Mouse (Mus musculus): ENCODE measurements at regions not wholly inside any gene's neighbourhood (a gene's known extent, or its start where the extent isn't known, plus 50 kb on each side); places are given as distances from the start of the nearest gene placed in this dataset.

GRCm38 (mm10) chr5:15773839-15774238 is 59.8 kb upstream of the Speer4c start:
- no peak for DNase-seq (ENCODE audit: low spot score)

DNA sequence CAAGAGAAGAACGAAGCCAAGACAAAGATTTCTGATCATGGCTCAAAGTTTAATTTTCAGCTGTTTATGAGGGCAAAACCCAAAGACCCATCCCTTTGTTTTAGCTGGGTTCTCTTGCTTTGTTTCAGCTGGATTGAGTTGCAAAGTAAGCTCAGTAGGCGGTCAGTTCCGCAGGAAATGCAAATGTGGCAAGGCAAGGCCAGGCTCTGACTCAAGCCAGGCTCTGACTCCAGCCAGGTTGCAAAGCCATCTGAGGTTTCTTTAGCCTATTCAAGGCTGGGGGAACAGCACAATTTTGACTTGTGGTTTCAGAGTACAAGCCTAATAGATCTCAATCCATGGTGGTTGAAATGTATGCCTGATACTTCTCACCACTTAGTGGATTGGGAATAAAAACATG is 60.5 kb upstream of the Speer4c start:
- no peak for DNase-seq (ENCODE audit: low spot score)

GRCm38 (mm10) chr5:15776106-15776505 is 62.0 kb upstream of the Speer4c start:
- no peak for DNase-seq (ENCODE audit: low spot score)

DNA sequence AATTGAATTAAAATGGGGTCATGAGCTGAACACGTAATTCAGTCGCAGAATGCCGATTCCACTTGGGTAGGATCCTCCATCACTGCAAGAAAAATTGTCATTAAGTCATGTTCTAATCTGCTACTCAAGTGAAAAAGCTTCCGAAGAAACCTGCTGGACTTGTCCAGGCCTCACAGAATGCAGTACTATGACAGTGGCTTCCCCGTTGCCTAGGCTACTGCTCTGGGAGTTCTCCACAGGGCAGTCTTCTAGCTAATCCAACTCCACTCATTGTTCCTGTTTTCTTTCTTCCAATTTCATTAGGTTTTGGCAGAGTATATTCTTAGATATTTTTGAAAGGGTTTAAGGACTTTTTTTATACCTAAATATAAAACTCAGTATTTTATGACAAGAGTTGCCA is 89.5 kb upstream of the Speer4c start:
- no peak for DNase-seq (ENCODE audit: low spot score)

- DNase-seq (ENCODE audit: low spot score) = no peak
Measured at GRCm38 (mm10) chr5:15816864-15817263, 102.8 kb upstream of the Speer4c start.

DNA sequence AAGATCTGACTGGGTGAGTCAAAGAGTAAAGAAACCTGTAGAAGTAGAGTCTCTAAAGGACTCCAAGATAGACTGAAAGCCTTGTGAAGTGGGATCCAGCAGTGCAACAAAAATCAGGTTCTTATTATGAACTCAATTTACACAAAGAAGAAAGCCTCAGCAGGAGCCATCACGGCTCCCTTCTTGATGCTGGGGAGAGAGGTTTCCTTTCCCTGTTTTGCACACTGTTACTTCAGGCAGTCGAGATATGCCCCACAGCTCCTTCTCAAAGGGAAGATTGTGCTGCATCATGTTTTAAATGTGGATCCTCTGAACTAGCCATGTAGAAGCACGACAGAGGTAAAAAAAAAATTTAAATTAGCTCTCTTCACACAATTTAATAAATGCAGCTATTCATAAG is 103.3 kb upstream of the Speer4c start:
- DNase-seq (ENCODE audit: low spot score) = no peak

DNA sequence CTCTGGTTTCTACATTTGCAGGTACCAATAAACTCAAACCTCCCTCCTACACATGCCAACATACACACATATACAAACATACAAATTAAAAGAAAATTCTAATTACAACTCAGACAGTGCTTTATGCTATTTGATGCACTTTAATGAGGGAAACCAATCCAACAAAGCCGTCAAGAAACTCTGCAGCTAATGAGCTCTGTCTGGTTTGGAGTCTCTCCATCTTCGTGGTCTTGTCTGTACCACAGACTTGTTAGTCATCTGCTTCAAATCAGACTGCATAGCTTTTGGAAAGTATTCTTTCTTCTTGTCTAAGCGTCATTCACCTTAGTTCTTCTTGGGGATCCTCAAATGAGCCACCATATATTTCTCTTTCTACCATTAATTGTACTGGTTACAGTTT is 108.9 kb upstream of the Speer4c start:
- DNase-seq (ENCODE audit: low spot score) = no peak

- no peak for DNase-seq (ENCODE audit: low spot score)
Measured at GRCm38 (mm10) chr5:15831527-15831926, 103.0 kb upstream of the Cacna2d1 start.

DNA sequence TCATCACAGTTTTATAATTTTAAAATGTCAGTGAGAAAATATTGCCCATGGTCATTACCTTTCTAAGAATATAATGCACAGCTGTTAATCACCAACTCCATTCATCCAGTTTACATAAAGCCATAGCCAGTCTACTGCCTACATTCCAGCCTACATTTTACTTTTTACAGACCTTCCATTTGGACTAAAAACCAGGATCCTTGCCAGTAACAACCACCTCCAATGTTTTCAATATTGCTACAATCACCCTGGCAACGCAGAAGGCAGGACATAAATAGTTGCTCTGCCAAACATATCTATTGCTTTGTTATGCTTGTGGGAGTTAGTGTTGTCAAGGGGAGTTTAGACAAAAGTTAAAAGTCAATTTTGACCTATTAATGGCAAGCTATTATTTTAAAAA is 102.2 kb upstream of the Cacna2d1 start:
- DNase-seq (ENCODE audit: low spot score) = no peak

- DNase-seq (ENCODE audit: low spot score) = peak; percentile 21
Measured at GRCm38 (mm10) chr5:15838108-15838972, 96.2 kb upstream of the Cacna2d1 start.

- no peak for DNase-seq (ENCODE audit: low spot score)
Measured at GRCm38 (mm10) chr5:15846790-15847189, 87.7 kb upstream of the Cacna2d1 start.

DNA sequence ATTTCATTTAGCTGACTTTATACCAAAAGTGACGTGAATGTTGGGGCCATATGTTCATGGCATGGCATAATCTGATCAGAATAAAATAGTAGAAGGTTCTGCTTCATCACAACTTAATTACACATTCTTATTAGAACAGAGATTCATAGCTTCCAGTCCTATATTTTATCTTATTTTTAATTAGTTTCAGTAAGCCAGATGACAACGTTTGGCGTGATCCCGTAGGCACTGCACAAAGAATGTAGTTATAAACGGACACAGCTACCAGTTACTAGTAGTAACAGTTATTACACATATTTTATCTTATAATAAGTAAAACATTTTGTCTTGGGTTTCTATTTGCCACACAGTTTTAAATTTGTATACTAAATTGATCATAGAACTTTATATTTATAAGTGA is 85.0 kb upstream of the Cacna2d1 start:
- DNase-seq (ENCODE audit: low spot score) = no peak

DNA sequence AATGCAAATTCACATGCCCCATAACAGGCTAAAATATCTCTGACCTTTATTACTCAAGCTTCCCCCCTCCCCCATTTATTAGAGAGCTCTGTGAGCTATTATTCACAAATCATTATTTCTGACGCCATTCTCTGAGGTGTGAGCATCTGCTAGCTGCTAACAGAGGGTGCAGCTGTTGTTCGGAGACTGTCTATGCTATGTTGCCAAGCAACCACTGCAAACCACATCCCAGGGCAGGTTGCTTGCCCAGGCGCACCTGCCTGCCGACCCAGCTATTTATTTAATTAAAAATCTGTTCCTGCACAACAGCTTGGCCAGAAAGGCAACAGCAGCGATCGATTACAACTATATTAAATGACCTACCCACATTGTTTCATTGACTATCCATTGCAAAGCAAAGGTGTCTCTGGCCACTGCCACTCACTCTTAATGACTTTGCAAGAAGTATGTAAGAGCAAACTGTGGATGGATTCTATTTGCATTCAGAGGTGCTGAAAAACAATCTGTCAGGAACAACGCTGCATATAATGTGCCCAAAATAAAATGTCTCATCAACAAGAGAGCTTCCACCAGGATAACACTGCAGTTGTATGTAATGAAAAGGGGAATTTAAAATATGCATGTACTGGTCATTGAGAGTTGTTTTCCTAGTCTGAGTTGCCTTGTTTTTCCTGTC is 84.2 kb upstream of the Cacna2d1 start:
- DNase-seq (ENCODE audit: low spot score) = no peak

DNA sequence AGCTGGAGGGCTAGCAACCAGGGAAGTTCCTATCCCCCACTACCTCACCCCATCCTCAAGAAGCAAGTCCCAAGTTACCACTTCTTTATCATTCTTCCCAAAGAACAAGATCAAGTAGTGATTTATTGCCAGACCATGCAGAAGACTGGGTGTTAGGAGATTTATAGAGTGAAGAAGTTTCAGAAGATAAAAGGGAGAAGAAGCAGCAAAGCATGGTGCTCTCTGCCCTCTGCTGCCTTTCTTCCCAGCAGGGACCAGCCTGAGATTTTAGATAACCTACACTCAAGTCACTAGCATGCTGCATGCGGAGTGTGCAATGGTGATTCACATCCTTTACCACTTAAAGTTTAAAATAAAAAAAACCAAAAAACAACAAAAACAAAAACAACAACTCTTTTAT is 79.7 kb upstream of the Cacna2d1 start:
- no peak for DNase-seq (ENCODE audit: low spot score)

DNA sequence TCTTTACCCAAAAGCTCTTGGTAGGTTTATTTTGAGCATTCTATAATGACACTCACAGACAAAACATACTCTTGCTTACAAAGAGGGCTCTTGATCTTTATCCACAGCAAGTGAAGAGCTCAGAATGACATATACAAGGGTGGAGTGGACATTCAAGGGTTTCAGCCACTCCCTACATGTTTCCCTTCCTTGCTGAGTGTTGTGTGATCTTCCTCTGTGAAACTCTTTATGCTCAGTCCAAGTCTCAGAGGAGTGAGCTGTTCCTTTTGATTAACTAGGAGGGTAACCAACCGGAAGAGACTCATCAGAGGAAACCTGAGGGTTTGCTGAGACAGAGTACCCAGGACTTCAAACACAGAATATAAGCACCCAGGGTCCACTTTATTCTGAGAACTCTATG is 77.5 kb upstream of the Cacna2d1 start:
- DNase-seq (ENCODE audit: low spot score) = no peak

- no peak for DNase-seq (ENCODE audit: low spot score)
Measured at GRCm38 (mm10) chr5:15874065-15874464, 60.4 kb upstream of the Cacna2d1 start.

DNA sequence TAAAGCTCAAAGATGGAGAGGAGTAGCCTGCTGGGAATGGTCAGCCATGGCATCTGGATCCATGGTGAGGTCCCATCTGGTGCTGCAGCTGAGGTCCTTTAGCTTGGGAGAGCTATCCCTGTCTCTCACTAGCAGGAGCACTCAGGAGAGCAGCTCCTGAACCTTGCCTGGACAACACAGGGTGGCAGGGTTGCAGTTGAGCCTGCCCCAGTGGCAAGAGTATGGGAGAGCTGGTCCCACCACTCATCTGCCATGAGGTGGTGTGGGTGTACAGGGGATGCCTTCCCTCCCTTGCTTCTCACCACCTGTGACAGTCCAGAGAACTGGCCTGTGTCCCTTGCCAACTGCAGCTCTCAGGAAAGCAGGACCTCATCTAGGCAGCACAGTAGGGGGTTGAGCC is 51.5 kb upstream of the Cacna2d1 start:
- DNase-seq (ENCODE audit: low spot score) = no peak

Measured in urinary bladder, adult 2 months (tissue).